Mouse (Mus musculus): ENCODE data around the gene Pdpn. TPM values are rescaled to one million over a fixed set of nuclear protein-coding genes. Genes with fewer than 3 reads are reported as not detected.

Pdpn gene
- total and polyA plus RNA-seq, 2 experiments from 2014 or later = 33.6 to 37.6 TPM

DNA sequence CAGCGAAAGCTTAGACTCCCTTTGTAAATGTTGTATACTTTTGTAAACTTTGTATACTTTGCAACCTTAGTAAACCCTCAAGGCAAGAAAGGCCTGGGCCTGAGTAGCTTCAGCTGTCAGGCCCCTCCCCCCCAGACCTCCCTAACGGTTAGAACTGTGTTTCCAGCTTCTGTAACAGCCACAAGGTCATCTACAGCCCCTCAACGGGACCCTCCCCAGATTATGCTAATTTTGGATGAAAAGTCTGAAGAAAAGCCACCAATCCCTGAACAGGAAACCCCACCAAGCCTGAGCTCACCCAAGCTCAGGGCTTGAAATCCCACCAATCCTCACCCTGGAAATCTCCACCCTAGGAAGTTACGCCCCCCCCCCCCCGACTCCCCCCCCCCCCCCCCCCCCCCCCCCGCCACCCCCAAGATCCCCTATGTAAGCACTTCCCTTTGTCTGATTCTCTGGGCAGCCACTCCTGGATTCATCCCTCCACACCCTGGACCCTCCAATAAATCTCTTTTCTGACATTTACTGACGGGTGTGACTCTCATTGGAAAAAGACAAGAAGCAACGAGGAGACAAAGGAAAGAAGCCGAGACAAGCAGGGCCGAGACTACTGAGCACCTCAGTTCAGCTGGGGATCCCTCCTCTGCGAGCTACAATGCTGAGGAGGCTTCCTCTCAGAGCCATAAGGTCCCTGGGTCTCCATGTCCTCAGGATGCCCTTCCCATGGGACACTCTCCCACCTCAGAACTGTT lies 25.0 kb upstream of the Pdpn start:
- no peaks in the 10 kb centered on the region for H3K9me3 ChIP-seq (ENCODE audit: low read length)
- ATAC-seq (ENCODE audit: low FRiP score) (no peak), DNase-seq (ENCODE audit: low spot score) (no peak)
- no peak for TF ChIP-seq CTCF (IDR thresholded peaks at IDR 0.05)
- no peaks in the 10 kb centered on the region for H3K36me3 ChIP-seq (ENCODE audit: insufficient read depth, low read length)
- H3K27ac ChIP-seq (ENCODE audit: low read depth, low read length) = no peak overlapping the region
- H3K4me1 ChIP-seq (ENCODE audit: insufficient read depth, low read length) = no peaks in the 10 kb centered on the region
- H3K9ac ChIP-seq (replicated peaks; ENCODE audit: low read length, poor library complexity, severe bottlenecking) = no peak overlapping the region
- no peak overlapping the region for H3K4me3 ChIP-seq (ENCODE audit: low read depth, low read length)
- WGBS = 22% methylated on average over 9 of the region's 11 CpGs
- H3K4me2 ChIP-seq (ENCODE audit: low read depth, low read length, poor library complexity, severe bottlenecking) = no peak overlapping the region
- H3K27me3 ChIP-seq (ENCODE audit: insufficient read depth, low read length) = no peaks in the 10 kb centered on the region

DNA sequence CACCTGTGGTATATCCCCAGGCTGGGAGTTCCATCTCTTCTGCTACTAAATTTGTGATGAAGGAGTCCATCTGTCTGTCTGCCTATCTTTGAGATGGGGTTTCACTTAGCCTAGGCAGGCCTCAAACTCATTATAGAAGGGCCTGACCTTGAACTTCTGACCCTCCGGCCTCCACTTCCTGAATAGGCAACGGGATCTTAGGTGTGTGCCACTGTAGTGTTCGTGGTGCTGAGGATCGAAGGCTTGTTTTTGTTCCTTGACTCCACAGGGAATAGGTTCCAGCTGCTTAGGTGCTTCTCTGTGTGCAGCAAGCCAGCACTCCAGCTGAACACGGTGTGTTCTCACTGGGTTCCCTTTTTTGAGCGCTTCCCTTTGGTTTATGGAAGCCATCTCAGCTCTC lies 13.9 kb upstream of the Pdpn start:
- H3K4me3 ChIP-seq (ENCODE audit: low read depth, low read length) = no peak overlapping the region
- WGBS = 83% methylated on average over 6 of the region's 6 CpGs
- H3K4me1 ChIP-seq (ENCODE audit: insufficient read depth, low read length) = no peaks in the 10 kb centered on the region
- no peaks in the 10 kb centered on the region for H3K27me3 ChIP-seq (ENCODE audit: insufficient read depth, low read length)
- DNase-seq (ENCODE audit: low spot score) (no peak), ATAC-seq (ENCODE audit: low FRiP score) (no peak)
- no peaks in the 10 kb centered on the region for H3K9me3 ChIP-seq (ENCODE audit: low read length)
- no peak for TF ChIP-seq CTCF (IDR thresholded peaks at IDR 0.05)
- no peak overlapping the region for H3K27ac ChIP-seq (ENCODE audit: low read depth, low read length)
- no peaks in the 10 kb centered on the region for H3K36me3 ChIP-seq (ENCODE audit: insufficient read depth, low read length)
- H3K4me2 ChIP-seq (ENCODE audit: low read depth, low read length, poor library complexity, severe bottlenecking) = no peak overlapping the region
- no peak overlapping the region for H3K9ac ChIP-seq (replicated peaks; ENCODE audit: low read length, poor library complexity, severe bottlenecking)

DNA sequence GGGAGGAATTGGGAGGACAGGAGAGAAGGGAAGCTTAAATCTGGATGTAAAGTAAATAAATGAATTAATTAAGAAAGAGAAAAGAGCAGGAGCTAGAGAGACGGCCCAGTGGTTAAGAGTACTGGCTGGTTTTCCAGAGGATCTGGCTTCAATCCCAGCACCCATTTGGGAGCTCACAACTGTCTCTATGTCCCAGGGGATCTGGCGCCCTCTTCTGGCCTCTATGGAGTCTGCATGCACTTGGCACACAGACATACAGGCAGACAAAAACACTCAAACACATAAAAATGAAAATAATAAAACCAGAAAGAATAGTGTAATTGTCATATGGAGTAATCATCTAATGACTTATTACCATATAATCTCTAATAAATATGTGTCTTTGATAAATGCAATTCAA lies 12.0 kb upstream of the Pdpn start:
- Histone ChIP-seq H3K27me3 (ENCODE audit: insufficient read depth, low read length) (no peaks in the 10 kb centered on the region), H3K9me3 (ENCODE audit: low read length) (no peaks in the 10 kb centered on the region), H3K9ac (replicated peaks; ENCODE audit: low read length, poor library complexity, severe bottlenecking) (no peak overlapping the region), H3K4me2 (ENCODE audit: low read depth, low read length, poor library complexity, severe bottlenecking) (no peak overlapping the region), H3K4me3 (ENCODE audit: low read depth, low read length) (no peak overlapping the region), H3K27ac (ENCODE audit: low read depth, low read length) (no peak overlapping the region), H3K4me1 (ENCODE audit: insufficient read depth, low read length) (no peaks in the 10 kb centered on the region), H3K36me3 (ENCODE audit: insufficient read depth, low read length) (no peaks in the 10 kb centered on the region)
- ATAC-seq (ENCODE audit: low FRiP score) = no peak
- WGBS = 43% methylated on average over 2 of the region's 2 CpGs
- peak; percentile 41 for DNase-seq (ENCODE audit: low spot score)
- peak; percentile 57 for TF ChIP-seq CTCF (IDR thresholded peaks at IDR 0.05)

DNA sequence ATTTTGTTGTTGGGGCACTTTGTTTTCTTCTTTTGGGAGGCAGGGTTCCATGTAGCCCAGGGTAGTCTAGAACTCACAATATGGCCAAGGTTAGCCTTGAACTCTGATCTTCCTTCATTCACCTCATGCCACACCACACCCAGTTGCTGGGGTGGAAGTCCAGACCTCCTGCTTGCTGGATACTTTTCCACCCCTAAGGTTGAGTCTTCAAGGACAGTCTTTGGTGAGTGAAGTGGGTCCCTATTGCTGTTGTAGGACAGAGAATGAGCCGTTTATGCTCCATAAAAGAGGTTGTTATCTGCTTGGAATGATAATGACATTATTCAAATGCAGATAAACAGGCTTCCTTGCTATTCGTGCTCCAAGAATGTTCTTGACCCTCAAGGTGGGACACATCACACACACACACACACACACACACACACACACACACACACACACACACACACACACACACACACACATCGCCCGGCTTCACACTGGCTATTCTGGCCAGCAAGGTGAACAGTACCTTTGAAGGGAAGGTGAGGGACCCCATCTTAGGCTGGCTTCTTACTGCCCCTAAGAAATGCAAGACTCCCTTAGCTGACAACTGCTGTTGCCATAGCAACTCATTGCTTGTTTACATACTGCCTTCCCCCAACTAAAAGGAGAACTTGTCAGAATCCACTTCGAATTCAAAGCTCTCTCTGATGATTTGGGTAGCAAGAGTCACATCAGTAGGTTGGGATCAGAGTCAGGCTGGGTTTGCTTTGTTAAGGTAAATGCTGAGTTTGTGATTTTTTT lies 6.8 kb upstream of the Pdpn start:
- Histone ChIP-seq H3K27me3 (ENCODE audit: insufficient read depth, low read length) (no peaks in the 10 kb centered on the region), H3K9ac (replicated peaks; ENCODE audit: low read length, poor library complexity, severe bottlenecking) (no peak overlapping the region), H3K27ac (ENCODE audit: low read depth, low read length) (no peak overlapping the region), H3K9me3 (ENCODE audit: low read length) (no peaks in the 10 kb centered on the region), H3K36me3 (ENCODE audit: insufficient read depth, low read length) (no peaks in the 10 kb centered on the region), H3K4me1 (ENCODE audit: insufficient read depth, low read length) (no peaks in the 10 kb centered on the region), H3K4me3 (ENCODE audit: low read depth, low read length) (no peak overlapping the region), H3K4me2 (ENCODE audit: low read depth, low read length, poor library complexity, severe bottlenecking) (no peak overlapping the region)
- 62% methylated on average over 5 of the region's 5 CpGs for WGBS
- no peak for TF ChIP-seq CTCF (IDR thresholded peaks at IDR 0.05)
- no peak for ATAC-seq (ENCODE audit: low FRiP score)
- peak; percentile 63 for DNase-seq (ENCODE audit: low spot score)

DNA sequence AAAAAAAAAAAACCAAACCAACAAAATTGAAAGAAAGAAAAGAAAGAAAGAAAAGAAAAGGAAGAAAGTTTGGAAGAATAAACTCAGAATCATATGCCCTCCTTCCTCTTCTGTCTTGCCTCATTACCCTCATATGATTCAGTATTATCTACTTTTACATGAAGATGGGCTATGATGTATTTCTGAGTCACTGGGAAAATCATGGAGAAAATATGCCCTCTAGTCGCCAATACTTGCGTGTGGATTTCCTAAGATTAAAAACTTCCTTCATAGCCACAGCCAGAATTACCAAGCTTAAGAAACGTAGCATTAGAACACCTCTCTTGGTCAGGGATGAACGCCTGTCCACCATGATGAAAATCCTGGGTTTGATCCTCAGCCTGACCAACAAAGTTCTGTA lies 5.7 kb upstream of the Pdpn start:
- Histone ChIP-seq H3K4me1 (ENCODE audit: insufficient read depth, low read length) (no peaks in the 10 kb centered on the region), H3K4me2 (ENCODE audit: low read depth, low read length, poor library complexity, severe bottlenecking) (no peak overlapping the region), H3K9ac (replicated peaks; ENCODE audit: low read length, poor library complexity, severe bottlenecking) (no peak overlapping the region), H3K36me3 (ENCODE audit: insufficient read depth, low read length) (no peaks in the 10 kb centered on the region), H3K4me3 (ENCODE audit: low read depth, low read length) (no peak overlapping the region), H3K9me3 (ENCODE audit: low read length) (no peaks in the 10 kb centered on the region), H3K27me3 (ENCODE audit: insufficient read depth, low read length) (no peaks in the 10 kb centered on the region), H3K27ac (ENCODE audit: low read depth, low read length) (no peak overlapping the region)
- no peak for TF ChIP-seq CTCF (IDR thresholded peaks at IDR 0.05)
- WGBS = 92% methylated on average over 4 of the region's 4 CpGs
- ATAC-seq (ENCODE audit: low FRiP score) = no peak
- DNase-seq (ENCODE audit: low spot score) = no peak

DNA sequence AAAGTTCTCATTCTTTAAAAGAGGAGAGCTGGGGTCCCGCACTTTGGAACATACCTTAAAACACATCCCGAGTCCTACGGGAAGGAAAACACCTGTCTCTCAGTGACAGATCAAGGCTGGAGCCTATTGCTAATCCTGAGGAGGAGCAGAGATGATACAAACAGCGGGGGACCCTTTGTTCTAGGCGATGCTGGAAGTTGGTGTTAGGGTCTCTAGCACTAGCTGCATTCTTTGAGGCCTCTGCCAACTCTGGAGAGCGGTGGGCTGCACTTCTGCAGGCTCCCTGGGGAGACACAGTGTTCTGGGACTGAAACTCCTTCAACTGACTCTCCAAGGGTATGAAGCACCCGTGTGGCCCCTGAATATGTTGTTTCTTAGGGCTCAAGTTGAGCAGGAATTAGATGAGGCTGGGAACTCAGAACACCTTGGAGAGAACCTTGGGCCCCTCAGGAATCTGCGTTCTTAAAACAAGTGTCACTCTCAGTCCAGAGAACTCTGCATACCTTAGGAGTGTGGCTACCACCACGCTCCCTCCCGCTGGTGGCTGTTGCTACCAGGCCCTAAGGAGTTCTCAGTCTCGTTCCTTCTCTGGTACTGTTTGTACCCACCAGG lies 3.0 kb upstream of the Pdpn start:
- ATAC-seq (ENCODE audit: low FRiP score) = no peak
- Histone ChIP-seq H3K36me3 (ENCODE audit: insufficient read depth, low read length) (no peaks in the 10 kb centered on the region), H3K4me1 (ENCODE audit: insufficient read depth, low read length) (no peaks in the 10 kb centered on the region), H3K9me3 (ENCODE audit: low read length) (no peaks in the 10 kb centered on the region), H3K27ac (ENCODE audit: low read depth, low read length) (no peak overlapping the region), H3K4me3 (ENCODE audit: low read depth, low read length) (no peak overlapping the region), H3K27me3 (ENCODE audit: insufficient read depth, low read length) (0 out of 2 replicates have a peak, but pooled peaks cover 5% of the 10 kb centered on the region), H3K9ac (replicated peaks; ENCODE audit: low read length, poor library complexity, severe bottlenecking) (no peak overlapping the region), H3K4me2 (ENCODE audit: low read depth, low read length, poor library complexity, severe bottlenecking) (no peak overlapping the region)
- no peak for DNase-seq (ENCODE audit: low spot score)
- no peak for TF ChIP-seq CTCF (IDR thresholded peaks at IDR 0.05)
- 40% methylated on average over 11 of the region's 11 CpGs for WGBS

All from midbrain, postnatal 0 days (tissue).